Mouse (Mus musculus) fat pad, adult 2 months (tissue): ENCODE results near the gene Scnm1.
"Not testable (repeated sequence)": the region's sequence is repeated elsewhere in the genome, so short reads cannot be mapped to it uniquely, and the experiment has no call there.

ENCODE experiments used
- DNase-seq: peaks from one replicate; pipeline ENCODE4 v3.0.0-alpha.2; 2011; ENCODE audit warnings: low read depth, low spot score; ENCODE audit errors: extremely low read depth

Scnm1 gene

DNA sequence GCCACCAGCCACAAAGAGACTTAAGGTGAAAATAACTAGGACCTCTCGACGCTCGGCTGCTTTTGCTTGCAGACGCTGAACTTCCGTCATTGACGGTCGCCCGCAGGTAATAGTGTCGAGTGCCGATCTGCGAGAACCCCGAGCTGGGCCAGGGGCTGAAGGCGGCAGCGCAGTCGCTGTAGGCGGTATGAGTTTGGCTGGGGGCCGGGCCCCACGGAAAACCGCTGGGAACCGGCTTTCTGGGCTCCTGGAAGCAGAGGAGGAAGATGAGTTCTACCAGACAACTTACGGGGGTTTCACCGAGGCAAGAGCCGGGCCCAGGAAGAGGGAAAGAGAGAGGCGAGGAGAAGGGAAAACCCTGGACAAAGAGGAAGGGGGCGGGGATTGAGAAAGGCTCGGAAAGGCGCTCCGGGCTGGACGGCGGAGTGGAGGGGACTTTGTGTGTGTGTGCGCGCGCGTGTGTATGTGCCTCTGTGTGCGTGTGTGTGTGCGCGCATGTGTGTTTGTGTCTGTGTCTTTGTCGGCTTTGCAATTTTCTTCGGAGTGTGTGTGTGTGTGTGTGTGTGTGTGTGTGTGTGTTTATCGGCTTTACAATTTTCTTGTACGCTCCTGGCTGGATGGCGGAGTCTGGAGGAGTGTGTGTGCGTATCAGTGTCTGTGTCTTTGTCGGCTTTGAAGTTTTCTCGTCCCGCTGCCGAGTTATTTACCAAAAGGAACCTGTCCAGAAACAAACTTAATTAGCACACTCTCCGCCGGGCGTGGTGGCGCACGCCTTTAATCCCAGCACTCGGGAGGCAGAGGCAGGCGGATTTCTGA is 22.7 kb downstream of the Scnm1 start, which contains the start of gene Vps72:
Gene Vps72 (plus strand): TSS at position 112 of the 816 bp plus-strand sequence.
- DNase-seq, result peak; percentile 62

DNA sequence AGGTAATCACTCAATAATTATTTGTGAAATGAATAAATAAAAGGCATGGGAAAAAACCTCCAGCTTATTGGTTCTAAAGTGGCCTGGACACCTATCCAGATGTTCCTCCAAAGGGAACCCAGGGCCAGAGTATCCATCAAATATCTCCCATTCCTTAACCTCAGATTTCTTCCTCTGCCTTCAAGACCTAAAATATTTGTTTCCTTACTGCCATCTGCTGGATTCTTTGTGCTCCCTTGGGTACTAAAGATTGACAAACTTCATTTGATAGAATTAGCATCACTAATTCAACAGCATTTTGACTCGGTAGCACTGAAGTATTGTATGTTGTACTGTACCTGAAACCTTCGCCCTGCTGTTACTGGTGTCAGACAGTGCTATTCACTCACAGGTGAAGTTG is 25.9 kb downstream of the Scnm1 start:
- no peak for DNase-seq

DNA sequence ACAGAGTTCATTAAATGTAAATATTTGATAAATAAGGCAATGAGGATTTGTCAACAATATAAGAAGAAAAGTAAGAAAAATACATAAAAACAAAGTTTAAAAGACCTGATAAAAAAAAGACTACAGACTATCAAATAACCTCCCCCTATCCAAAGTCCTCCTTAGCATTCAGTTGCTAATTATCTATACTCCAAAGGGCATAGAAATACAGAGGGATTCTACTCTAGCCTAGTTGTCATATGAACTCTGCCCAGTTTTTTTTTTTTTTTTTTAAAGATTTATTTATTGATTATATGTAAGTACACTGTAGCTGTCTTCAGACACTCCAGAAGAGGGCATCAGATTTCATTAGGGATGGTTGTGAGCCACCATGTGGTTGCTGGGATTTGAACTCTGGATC is 26.5 kb downstream of the Scnm1 start:
- DNase-seq, result not testable (repeated sequence)

GRCm38 (mm10) chr3:95106338-95107117 is 27.3 kb downstream of the Scnm1 start, which contains the start of gene Pip5k1a:
Gene Pip5k1a (minus strand): TSS chr3:95106930.
- peak; percentile 97 for DNase-seq

- DNase-seq, result no peak
Observed at GRCm38 (mm10) chr3:95105586-95106337, 28.0 kb downstream of the Scnm1 start.

GRCm38 (mm10) chr3:95105121-95105520 is 28.7 kb downstream of the Scnm1 start:
- DNase-seq, result peak; percentile 64

- no peak for DNase-seq
Observed at GRCm38 (mm10) chr3:95100854-95101253, 33.0 kb downstream of the Scnm1 start.

- DNase-seq, result no peak
Observed at GRCm38 (mm10) chr3:95088071-95088470, 45.7 kb downstream of the Scnm1 start.
